Mouse (Mus musculus) MEL (cell line): ENCODE measurements around the gene Adgra1. TPM values are rescaled to one million over a fixed set of nuclear protein-coding genes. Genes with fewer than 3 reads are reported as not detected.

Experiments
- DNase-seq: peaks from one replicate; pipeline ENCODE4 v3.0.0; 2011; ENCODE audit warnings: low read depth, low spot score
- H3K27ac ChIP-seq: 2 replicates; pipeline ENCODE4 v1.5.1; 2012; ENCODE audit warnings: low read depth, mild to moderate bottlenecking, control low read depth, low read length, moderate library complexity; ENCODE audit not compliant: control insufficient read depth
- H3K27me3 ChIP-seq, 2 experiments: fragments of 150-350 bp in 1 of 2; sonication (generic) in 1 of 2; 2 replicates each; pipeline ENCODE4 v1.6.1; 2012; ENCODE audit warnings: low read length in 2 of 2, mild to moderate bottlenecking in 2 of 2, improper control_type of control experiment in 1 of 2, moderate library complexity in 1 of 2; ENCODE audit not compliant: insufficient read depth in 2 of 2, control insufficient read depth in 1 of 2
- H3K36me3 ChIP-seq, 2 experiments: 2 replicates each; pipeline ENCODE4 v1.6.1; 2012 to 2014; ENCODE audit warnings: low read length in 2 of 2, improper control_type of control experiment in 1 of 2, inconsistent platforms in 1 of 2, mild to moderate bottlenecking in 1 of 2; ENCODE audit not compliant: insufficient read depth in 2 of 2, control insufficient read depth in 1 of 2
- H3K4me1 ChIP-seq, 2 experiments: fragments of 150-350 bp in 1 of 2; sonication (generic) in 1 of 2; 2 replicates each; pipeline ENCODE4 v1.6.1; 2012; ENCODE audit warnings: low read length in 2 of 2, improper control_type of control experiment in 1 of 2, mild to moderate bottlenecking in 1 of 2; ENCODE audit not compliant: insufficient read depth in 2 of 2, control insufficient read depth in 1 of 2
- H3K4me3 ChIP-seq, 2 experiments: fragments of 150-350 bp in 1 of 2; sonication (generic) in 1 of 2; 2 replicates each; pipeline ENCODE4 v1.5.1; 2012; ENCODE audit warnings: low read depth in 2 of 2, low read length in 2 of 2, mild to moderate bottlenecking in 2 of 2, moderate library complexity in 2 of 2, control low read depth in 1 of 2, improper control_type of control experiment in 1 of 2; ENCODE audit not compliant: control insufficient read depth in 1 of 2, insufficient read depth in 1 of 2
- H3K79me2 ChIP-seq: 2 replicates; pipeline ENCODE4 v1.6.1; 2012; ENCODE audit warnings: mild to moderate bottlenecking, low read length, moderate library complexity; ENCODE audit not compliant: control insufficient read depth, poor library complexity, insufficient read depth
- H3K9ac ChIP-seq: 2 replicates; pipeline ENCODE4 v1.6.1; 2012; ENCODE audit warnings: low read depth, mild to moderate bottlenecking, control low read depth, low read length, moderate library complexity; ENCODE audit not compliant: control insufficient read depth, poor library complexity, severe bottlenecking
- H3K9me3 ChIP-seq: fragments of 150-350 bp; sonication (generic); replicated peaks from 2 replicates; pipeline ENCODE4 v1.6.1; 2012; ENCODE audit warnings: mild to moderate bottlenecking, low read length, improper control_type of control experiment, moderate library complexity; ENCODE audit not compliant: insufficient read depth
- BHLHE40 ChIP-seq: IDR thresholded peaks from 2 replicates; pipeline ENCODE4 v1.6.1; 2012; ENCODE audit warnings: low read depth, mild to moderate bottlenecking, inconsistent platforms, low read length, improper control_type of control experiment, borderline replicate concordance
- CHD2 ChIP-seq: IDR thresholded peaks from 2 replicates; pipeline ENCODE4 v1.6.1; 2011; ENCODE audit warnings: low read length, improper control_type of control experiment
- CTCF ChIP-seq, 3 experiments: IDR thresholded peaks in 2 of 3; conservative IDR thresholded peaks in 1 of 3; 2 replicates each; pipeline ENCODE4 v1.5.1; 2011 to 2012; ENCODE audit warnings: low read length in 3 of 3, low read depth in 2 of 3, mild to moderate bottlenecking in 2 of 3, improper control_type of control experiment in 1 of 3, inconsistent platforms in 1 of 3, mixed read lengths in 1 of 3, moderate library complexity in 1 of 3; ENCODE audit not compliant: control insufficient read depth in 1 of 3, insufficient read depth in 1 of 3, poor library complexity in 1 of 3, severe bottlenecking in 1 of 3
- E2F4 ChIP-seq: IDR thresholded peaks from 2 replicates; pipeline ENCODE4 v1.6.1; 2011; ENCODE audit warnings: low read depth, low read length, improper control_type of control experiment, borderline replicate concordance
- ELF1 ChIP-seq: IDR thresholded peaks from 2 replicates; pipeline ENCODE4 v1.6.1; 2014; ENCODE audit warnings: low read depth, mild to moderate bottlenecking, inconsistent platforms, low read length, improper control_type of control experiment, moderate library complexity
- GATA1 ChIP-seq: IDR thresholded peaks from 2 replicates; pipeline ENCODE4 v1.6.1; 2011; ENCODE audit warnings: low read depth, low read length, improper control_type of control experiment
- HCFC1 ChIP-seq: IDR thresholded peaks from 2 replicates; pipeline ENCODE4 v1.6.1; 2012; ENCODE audit warnings: low read depth, mild to moderate bottlenecking, inconsistent platforms, low read length, improper control_type of control experiment, moderate library complexity
- KAT2A ChIP-seq: conservative IDR thresholded peaks from 2 replicates; pipeline ENCODE4 v1.6.1; 2012; ENCODE audit warnings: low read depth, low read length, improper control_type of control experiment, inconsistent platforms
- MXI1 ChIP-seq: IDR thresholded peaks from 2 replicates; pipeline ENCODE4 v1.6.1; 2011; ENCODE audit warnings: mild to moderate bottlenecking, low read depth, low read length, improper control_type of control experiment
- MYB ChIP-seq: IDR thresholded peaks from 2 replicates; pipeline ENCODE4 v1.6.1; 2011; ENCODE audit warnings: mild to moderate bottlenecking, low read depth, low read length, improper control_type of control experiment
- NRF1 ChIP-seq: IDR thresholded peaks from 2 replicates; pipeline ENCODE4 v1.6.1; 2014; ENCODE audit warnings: low read depth, mild to moderate bottlenecking, inconsistent platforms, low read length, improper control_type of control experiment, moderate library complexity; ENCODE audit not compliant: poor library complexity, insufficient read depth, severe bottlenecking
- RAD21 ChIP-seq: IDR thresholded peaks from 2 replicates; pipeline ENCODE4 v1.6.1; 2011; ENCODE audit warnings: mild to moderate bottlenecking, low read depth, low read length, improper control_type of control experiment
- RCOR1 ChIP-seq: IDR thresholded peaks from 2 replicates; pipeline ENCODE4 v1.6.1; 2012; ENCODE audit warnings: low read depth, mild to moderate bottlenecking, inconsistent platforms, low read length, improper control_type of control experiment
- SMC3 ChIP-seq: IDR thresholded peaks from 2 replicates; pipeline ENCODE4 v1.6.1; 2011; ENCODE audit warnings: low read depth, low read length, improper control_type of control experiment
- TAL1 ChIP-seq: IDR thresholded peaks from 2 replicates; pipeline ENCODE4 v1.6.1; 2012; ENCODE audit warnings: mild to moderate bottlenecking, inconsistent platforms, low read length, moderate library complexity, mixed read lengths
- USF2 ChIP-seq, 2 experiments: IDR thresholded peaks; 2 replicates each; pipeline ENCODE4 v1.6.1; 2011 to 2012; ENCODE audit warnings: improper control_type of control experiment in 2 of 2, low read length in 2 of 2, borderline replicate concordance in 1 of 2, inconsistent platforms in 1 of 2, low read depth in 1 of 2, mild to moderate bottlenecking in 1 of 2; ENCODE audit not compliant: insufficient read depth in 1 of 2
- ZC3H11A ChIP-seq: IDR thresholded peaks from 2 replicates; pipeline ENCODE4 v1.6.1; 2012; ENCODE audit warnings: low read depth, mild to moderate bottlenecking, inconsistent platforms, low read length, improper control_type of control experiment
- polyA plus RNA-seq, 2 experiments: library from polyadenylated mRNA; stranded (reverse) in 1 of 2; unstranded in 1 of 2; fragments of >175 nt in 1 of 2; fragments of >200 nt in 1 of 2; gene quantifications; 2 replicates each; pipeline versions ENCODE4 v1.2.1 to v1.2.4; 2012; ENCODE audit warnings: low replicate concordance in 2 of 2, low read depth in 1 of 2; ENCODE audit not compliant: insufficient read length in 2 of 2, insufficient read depth in 1 of 2, missing spikeins in 1 of 2
- total RNA-seq: library from RNA; depleted of rRNA; stranded (reverse); fragments of 300-350 nt; gene quantifications from 2 replicates; pipeline ENCODE4 v1.2.3, GENCODE M21; 2012

Gene Adgra1
- total and polyA plus RNA-seq, 3 experiments = not detected

DNA sequence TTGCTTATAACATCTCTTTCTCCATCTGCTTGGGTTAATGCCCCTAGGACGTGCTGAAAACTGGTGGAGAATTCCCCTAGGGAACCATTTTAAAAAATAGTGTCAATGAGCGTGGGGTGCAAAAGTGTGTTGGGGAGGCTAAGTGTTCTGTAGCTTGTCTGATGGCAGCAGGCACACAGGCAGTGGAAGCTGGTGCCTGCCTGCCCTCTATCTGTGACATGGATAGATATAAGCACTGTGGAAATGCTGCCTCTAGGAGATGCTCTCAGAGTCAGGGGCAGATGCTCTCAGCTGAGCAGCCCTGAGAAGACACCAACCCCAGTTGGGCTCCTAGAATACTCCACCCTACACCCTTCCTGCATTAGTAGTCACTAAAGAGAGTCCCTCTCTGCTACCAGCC is 11.1 kb downstream of the Adgra1 start:
- Histone ChIP-seq H3K4me1 (no peaks in the 10 kb centered on the region), H3K27me3 (no peaks in the 10 kb centered on the region), H3K36me3 (no peaks in the 10 kb centered on the region), H3K27ac (no peak overlapping the region), H3K4me3 (no peak overlapping the region), H3K9ac (no peak overlapping the region), H3K79me2 (no peaks in the 10 kb centered on the region), H3K9me3 (no peaks in the 10 kb centered on the region)
- TF ChIP-seq HCFC1 (no peak), E2F4 (no peak), ZC3H11A (no peak), BHLHE40 (no peak), USF2 (IDR thresholded peaks at IDR 0.05; ENCODE audit: borderline replicate concordance in 1 of 2, insufficient read depth in 1 of 2, low read depth in 1 of 2, low read length in 2 of 2) (no peak), CTCF (IDR thresholded peaks at IDR 0.05 in 2 of 3, conservative IDR thresholded peaks at IDR 0.05 in 1 of 3; ENCODE audit: control insufficient read depth in 1 of 3, insufficient read depth in 1 of 3, low read depth in 2 of 3, low read length in 3 of 3, poor library complexity in 1 of 3, severe bottlenecking in 1 of 3) (no peak), RCOR1 (no peak)
- DNase-seq = no peak

DNA sequence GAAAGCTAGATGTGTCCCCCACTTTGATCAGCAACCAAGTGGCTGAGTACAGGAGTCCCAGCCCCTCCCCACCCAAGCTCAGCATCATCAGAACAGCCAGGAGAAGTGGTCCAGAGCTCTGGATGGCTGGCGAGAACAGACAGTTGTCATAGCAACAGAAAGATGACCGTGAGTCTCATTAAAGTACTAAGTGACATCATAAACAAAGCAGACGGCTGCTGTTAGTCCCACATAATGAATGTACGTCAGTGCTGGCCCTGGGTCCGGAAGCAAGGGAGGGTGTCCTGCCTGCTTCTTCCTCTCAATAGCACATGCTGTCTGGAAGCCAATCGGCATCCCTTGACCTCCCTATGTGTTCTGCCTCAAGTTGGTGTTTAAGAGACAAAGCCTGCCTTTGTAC is 16.2 kb downstream of the Adgra1 start:
- no peaks in the 10 kb centered on the region for H3K79me2 ChIP-seq
- DNase-seq = no peak
- H3K36me3 ChIP-seq = no peaks in the 10 kb centered on the region
- no peaks in the 10 kb centered on the region for H3K4me1 ChIP-seq
- H3K27me3 ChIP-seq = no peaks in the 10 kb centered on the region
- no peak overlapping the region for H3K4me3 ChIP-seq
- H3K9ac ChIP-seq = no peak overlapping the region
- TF ChIP-seq GATA1 = no peak
- no peak for TF ChIP-seq CTCF (IDR thresholded peaks at IDR 0.05 in 2 of 3, conservative IDR thresholded peaks at IDR 0.05 in 1 of 3; ENCODE audit: control insufficient read depth in 1 of 3, insufficient read depth in 1 of 3, low read depth in 2 of 3, low read length in 3 of 3, poor library complexity in 1 of 3, severe bottlenecking in 1 of 3)
- no peak overlapping the region for H3K27ac ChIP-seq
- no peaks in the 10 kb centered on the region for H3K9me3 ChIP-seq

DNA sequence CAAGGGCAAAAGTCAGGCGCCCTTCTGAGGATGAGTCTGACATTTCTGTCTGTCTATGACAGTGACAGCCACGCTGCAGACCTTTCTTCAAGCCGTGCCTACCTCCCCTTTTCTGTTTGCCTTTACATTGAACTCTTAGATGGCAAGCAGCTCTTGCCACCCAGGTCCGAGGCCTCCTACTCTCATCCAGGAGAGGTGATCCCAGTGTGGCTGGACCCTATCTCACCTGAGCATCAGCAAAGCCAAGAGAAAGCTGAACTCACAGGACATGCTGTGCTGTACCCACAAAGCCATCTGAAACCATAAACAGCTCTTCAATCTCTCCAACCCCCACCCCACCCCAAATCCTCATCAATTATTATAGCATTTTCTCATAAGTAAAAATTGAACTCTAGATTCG is 16.7 kb downstream of the Adgra1 start:
- Histone ChIP-seq H3K4me3 (no peak overlapping the region), H3K79me2 (no peaks in the 10 kb centered on the region), H3K27ac (no peak overlapping the region), H3K9me3 (no peaks in the 10 kb centered on the region), H3K36me3 (no peaks in the 10 kb centered on the region), H3K9ac (no peak overlapping the region), H3K4me1 (no peaks in the 10 kb centered on the region), H3K27me3 (no peaks in the 10 kb centered on the region)
- no peak for DNase-seq
- TF ChIP-seq E2F4 (no peak), USF2 (IDR thresholded peaks at IDR 0.05; ENCODE audit: borderline replicate concordance in 1 of 2, insufficient read depth in 1 of 2, low read depth in 1 of 2, low read length in 2 of 2) (no peak), TAL1 (no peak), CHD2 (no peak), GATA1 (no peak), KAT2A (no peak), NRF1 (no peak), ELF1 (no peak), MYB (no peak), MXI1 (no peak), SMC3 (no peak), RAD21 (no peak)
